Mouse (Mus musculus): ENCODE results near the gene Mrm3. TPM values are rescaled to one million over a fixed set of nuclear protein-coding genes. Genes with fewer than 3 reads are reported as not detected.

The Mrm3 gene
- polyA plus RNA-seq, 1 experiment, result 17.8 TPM

DNA sequence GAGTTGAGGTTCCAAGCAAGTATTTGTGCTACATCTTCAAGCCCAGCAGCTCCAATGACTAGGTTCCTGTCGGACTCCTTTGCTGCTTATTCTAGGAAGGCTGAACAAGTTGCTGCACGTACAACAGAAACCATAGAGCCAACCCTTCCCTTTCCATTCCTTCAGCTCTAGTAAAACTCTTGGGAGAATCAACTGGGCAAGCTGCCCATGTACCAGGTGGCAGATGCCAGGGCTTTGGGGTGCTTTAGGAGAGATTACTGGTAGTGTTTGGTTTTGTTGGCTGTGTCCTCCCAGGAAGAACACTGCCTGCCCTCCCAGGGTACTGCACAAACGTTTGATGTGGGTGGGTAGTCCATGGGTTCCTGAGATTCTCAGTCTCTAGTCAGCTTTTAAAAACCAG, 8.5 kb downstream of the Mrm3 start:
- H3K4me3 ChIP-seq, result no peak overlapping the region
- H3ac ChIP-seq (ENCODE audit: control insufficient read depth, insufficient read length), result no peak overlapping the region
- H3K27me3 ChIP-seq (ENCODE audit: control insufficient read depth, insufficient read depth, insufficient read length), result no peaks in the 10 kb centered on the region
- H3K79me2 ChIP-seq (ENCODE audit: control insufficient read depth, insufficient read depth), result no peaks in the 10 kb centered on the region
- TF ChIP-seq USF1 (IDR thresholded peaks at IDR 0.05; ENCODE audit: low read depth) (no peak), MYOG (IDR thresholded peaks at IDR 0.05; ENCODE audit: control insufficient read depth in 1 of 3, insufficient read depth in 1 of 3, insufficient read length in 2 of 3, low read depth in 2 of 3) (no peak), POLR2A (IDR thresholded peaks at IDR 0.05; ENCODE audit: insufficient read length, low read depth) (no peak), MYOD1 (IDR thresholded peaks at IDR 0.05; ENCODE audit: control insufficient read depth in 1 of 3, insufficient read length in 2 of 3, low read depth in 2 of 3) (no peak), TCF3 (IDR thresholded peaks at IDR 0.05; ENCODE audit: insufficient read length, low read depth) (no peak), CEBPB (IDR thresholded peaks at IDR 0.05; ENCODE audit: insufficient read depth, poor library complexity, severe bottlenecking) (no peak), E2F4 (IDR thresholded peaks at IDR 0.05; ENCODE audit: insufficient read depth) (no peak), MAX (IDR thresholded peaks at IDR 0.05; ENCODE audit: low read depth) (no peak), POLR2AphosphoS2 (IDR thresholded peaks at IDR 0.05; ENCODE audit: insufficient read length, low read depth) (no peak), SRF (IDR thresholded peaks at IDR 0.05; ENCODE audit: control insufficient read depth, insufficient read length, low read depth) (no peak), TCF12 (IDR thresholded peaks at IDR 0.05; ENCODE audit: insufficient read depth, poor library complexity, severe bottlenecking) (no peak), REST (IDR thresholded peaks at IDR 0.05; ENCODE audit: insufficient read depth, insufficient read length) (no peak)
- peaks cover 13% of the 10 kb centered on the region for H3K36me3 ChIP-seq (ENCODE audit: control insufficient read depth, insufficient read depth)
- H3K4me2 ChIP-seq (ENCODE audit: low read depth), result no peak overlapping the region

DNA sequence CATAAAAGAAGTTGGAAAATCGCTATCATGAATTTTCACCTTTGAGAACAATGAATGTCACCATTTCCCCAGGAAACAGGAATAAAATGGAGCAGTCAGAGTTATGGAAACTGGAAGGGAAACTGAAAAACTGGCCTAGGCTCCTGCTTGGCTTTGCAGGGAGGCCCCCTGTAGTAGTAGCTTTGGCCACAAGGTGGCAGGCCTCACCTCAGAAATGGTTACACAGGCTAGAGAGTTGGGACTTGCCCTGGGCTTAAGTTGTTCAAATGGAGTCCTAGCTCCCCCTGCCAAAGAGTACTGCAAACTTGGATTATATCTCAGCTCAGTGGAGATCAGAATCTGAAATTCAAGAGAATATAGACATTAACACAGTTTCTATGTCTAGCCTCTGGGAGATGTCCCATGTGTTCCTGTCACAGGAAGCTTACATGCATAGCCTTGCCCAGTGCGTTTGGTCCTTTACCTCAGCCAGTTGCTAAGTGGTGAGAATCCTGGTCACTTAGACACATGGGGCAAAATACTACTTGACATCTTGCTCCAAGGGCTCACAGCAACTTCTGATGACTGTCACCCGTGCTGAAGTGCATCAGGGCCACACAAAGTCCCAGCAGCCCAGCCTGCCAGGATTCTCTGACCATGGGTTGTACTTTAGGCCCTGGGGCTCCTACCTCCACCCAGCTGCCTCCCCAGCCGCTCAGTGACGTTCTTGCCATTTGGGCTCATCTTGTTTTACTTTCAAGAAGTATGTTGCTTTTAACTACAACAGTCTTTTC, 9.8 kb downstream of the Mrm3 start:
- no peak overlapping the region for H3K4me3 ChIP-seq
- H3K27me3 ChIP-seq (ENCODE audit: control insufficient read depth, insufficient read depth, insufficient read length), result no peaks in the 10 kb centered on the region
- H3K79me2 ChIP-seq (ENCODE audit: control insufficient read depth, insufficient read depth), result no peaks in the 10 kb centered on the region
- peaks cover 5% of the 10 kb centered on the region for H3K36me3 ChIP-seq (ENCODE audit: control insufficient read depth, insufficient read depth)
- H3ac ChIP-seq (ENCODE audit: control insufficient read depth, insufficient read length), result no peak overlapping the region
- peak overlapping the region; percentile 33 for H3K4me2 ChIP-seq (ENCODE audit: low read depth)
- TF ChIP-seq MAX (IDR thresholded peaks at IDR 0.05; ENCODE audit: low read depth) (no peak), TCF3 (IDR thresholded peaks at IDR 0.05; ENCODE audit: insufficient read length, low read depth) (no peak), TCF12 (IDR thresholded peaks at IDR 0.05; ENCODE audit: insufficient read depth, poor library complexity, severe bottlenecking) (no peak), POLR2A (IDR thresholded peaks at IDR 0.05; ENCODE audit: insufficient read length, low read depth) (no peak), POLR2AphosphoS2 (IDR thresholded peaks at IDR 0.05; ENCODE audit: insufficient read length, low read depth) (peak; percentile 54)

DNA sequence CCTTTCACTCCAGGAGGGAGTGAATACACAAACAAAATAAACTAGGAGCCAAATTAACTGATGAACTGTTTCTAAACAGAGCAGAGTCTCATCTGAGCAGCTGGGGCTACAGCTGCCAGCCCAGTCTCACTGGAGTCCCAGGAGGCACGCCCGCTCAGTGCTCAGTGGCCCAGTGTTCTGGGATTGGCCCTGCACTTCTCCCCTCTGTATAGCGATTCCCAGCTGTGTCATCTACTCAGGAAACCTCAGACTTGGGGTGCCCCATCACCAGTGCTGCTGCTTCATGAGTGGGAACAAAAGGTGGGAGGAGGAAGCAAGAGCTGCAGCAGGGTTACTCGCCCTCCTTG, 10.4 kb downstream of the Mrm3 start:
- Histone ChIP-seq H3ac (ENCODE audit: control insufficient read depth, insufficient read length) (no peak overlapping the region), H3K36me3 (ENCODE audit: control insufficient read depth, insufficient read depth) (peaks cover 5% of the 10 kb centered on the region), H3K79me2 (ENCODE audit: control insufficient read depth, insufficient read depth) (no peaks in the 10 kb centered on the region), H3K4me2 (ENCODE audit: low read depth) (peak overlapping the region; percentile 33), H3K4me3 (no peak overlapping the region), H3K27me3 (ENCODE audit: control insufficient read depth, insufficient read depth, insufficient read length) (no peaks in the 10 kb centered on the region)
- TF ChIP-seq REST (IDR thresholded peaks at IDR 0.05; ENCODE audit: insufficient read depth, insufficient read length) (no peak), MAX (IDR thresholded peaks at IDR 0.05; ENCODE audit: low read depth) (no peak), SRF (IDR thresholded peaks at IDR 0.05; ENCODE audit: control insufficient read depth, insufficient read length, low read depth) (no peak), TCF3 (IDR thresholded peaks at IDR 0.05; ENCODE audit: insufficient read length, low read depth) (peak; percentile 52), CEBPB (IDR thresholded peaks at IDR 0.05; ENCODE audit: insufficient read depth, poor library complexity, severe bottlenecking) (no peak), TCF12 (IDR thresholded peaks at IDR 0.05; ENCODE audit: insufficient read depth, poor library complexity, severe bottlenecking) (no peak), MYOG (IDR thresholded peaks at IDR 0.05; ENCODE audit: control insufficient read depth in 1 of 3, insufficient read depth in 1 of 3, insufficient read length in 2 of 3, low read depth in 2 of 3) (peak; percentile 41 to 84 (median 73)), USF1 (IDR thresholded peaks at IDR 0.05; ENCODE audit: low read depth) (no peak), MYOD1 (IDR thresholded peaks at IDR 0.05; ENCODE audit: control insufficient read depth in 1 of 3, insufficient read length in 2 of 3, low read depth in 2 of 3) (peak in 2 of 3 experiments; percentile 81 to 83), E2F4 (IDR thresholded peaks at IDR 0.05; ENCODE audit: insufficient read depth) (no peak), POLR2AphosphoS2 (IDR thresholded peaks at IDR 0.05; ENCODE audit: insufficient read length, low read depth) (peak; percentile 20), POLR2A (IDR thresholded peaks at IDR 0.05; ENCODE audit: insufficient read length, low read depth) (no peak)

DNA sequence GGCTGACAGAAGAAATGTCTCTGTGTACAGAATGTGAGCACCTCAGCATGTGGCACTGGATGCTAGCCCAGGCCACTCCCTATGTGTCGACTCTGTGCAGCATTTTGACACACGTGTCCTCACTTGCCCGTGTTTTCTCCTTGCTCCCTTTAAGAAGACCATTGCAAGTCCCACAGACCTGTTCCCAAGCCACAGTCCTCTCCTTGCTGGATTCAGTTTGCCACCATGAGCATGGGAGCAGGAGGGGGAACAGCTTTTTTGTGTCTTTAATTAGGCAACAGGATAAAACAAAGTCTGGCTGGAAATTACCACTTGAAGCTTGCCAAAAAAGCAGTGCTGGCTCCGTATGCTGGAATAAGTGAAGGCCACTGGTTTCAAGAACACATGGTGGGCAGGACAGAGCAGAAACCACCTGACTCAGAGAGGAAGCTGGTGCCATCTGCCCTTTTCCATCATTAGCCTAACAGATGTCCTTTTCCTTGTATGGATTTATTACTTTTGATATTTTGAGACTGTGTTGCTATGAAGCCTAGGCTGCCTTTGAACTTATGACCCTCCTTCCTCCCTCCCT, 12.0 kb downstream of the Mrm3 start:
- Histone ChIP-seq H3K4me2 (ENCODE audit: low read depth) (peak overlapping the region; percentile 33), H3K27me3 (ENCODE audit: control insufficient read depth, insufficient read depth, insufficient read length) (no peaks in the 10 kb centered on the region), H3K36me3 (ENCODE audit: control insufficient read depth, insufficient read depth) (peaks cover 7% of the 10 kb centered on the region), H3K79me2 (ENCODE audit: control insufficient read depth, insufficient read depth) (no peaks in the 10 kb centered on the region), H3ac (ENCODE audit: control insufficient read depth, insufficient read length) (no peak overlapping the region), H3K4me3 (no peak overlapping the region)
- TF ChIP-seq POLR2AphosphoS2 (IDR thresholded peaks at IDR 0.05; ENCODE audit: insufficient read length, low read depth), result no peak
- TF ChIP-seq MYOD1 (IDR thresholded peaks at IDR 0.05; ENCODE audit: control insufficient read depth in 1 of 3, insufficient read length in 2 of 3, low read depth in 2 of 3), result peak; percentile 48 to 95 (median 93)
- peak; percentile 79 for TF ChIP-seq SRF (IDR thresholded peaks at IDR 0.05; ENCODE audit: control insufficient read depth, insufficient read length, low read depth)
- TF ChIP-seq TCF3 (IDR thresholded peaks at IDR 0.05; ENCODE audit: insufficient read length, low read depth), result peak; percentile 54
- no peak for TF ChIP-seq CEBPB (IDR thresholded peaks at IDR 0.05; ENCODE audit: insufficient read depth, poor library complexity, severe bottlenecking)
- TF ChIP-seq E2F4 (IDR thresholded peaks at IDR 0.05; ENCODE audit: insufficient read depth), result no peak
- TF ChIP-seq REST (IDR thresholded peaks at IDR 0.05; ENCODE audit: insufficient read depth, insufficient read length), result no peak
- TF ChIP-seq TCF12 (IDR thresholded peaks at IDR 0.05; ENCODE audit: insufficient read depth, poor library complexity, severe bottlenecking), result peak; percentile 76
- peak in 2 of 3 experiments; percentile 46 to 62 for TF ChIP-seq MYOG (IDR thresholded peaks at IDR 0.05; ENCODE audit: control insufficient read depth in 1 of 3, insufficient read depth in 1 of 3, insufficient read length in 2 of 3, low read depth in 2 of 3)
- peak; percentile 78 for TF ChIP-seq USF1 (IDR thresholded peaks at IDR 0.05; ENCODE audit: low read depth)
